Mouse (Mus musculus) gastrocnemius, adult 8-10 months (tissue): ENCODE results near the gene Defa28. TPM values are rescaled to one million over a fixed set of nuclear protein-coding genes. Genes with fewer than 3 reads are reported as not detected.
"Not testable (repeated sequence)": the region's sequence is repeated elsewhere in the genome, so short reads cannot be mapped to it uniquely, and the experiment has no call there.

Experiments
- DNase-seq, 2 experiments: peaks; one replicate each; pipeline ENCODE4 v3.0.0; 2022; ENCODE audit warnings: low spot score in 2 of 2
- total RNA-seq, 4 experiments: library from RNA; stranded (reverse); gene quantifications; 2 replicates each; pipeline ENCODE4 v1.2.4; 2022

Defa28 gene
- total RNA-seq: not detected

DNA sequence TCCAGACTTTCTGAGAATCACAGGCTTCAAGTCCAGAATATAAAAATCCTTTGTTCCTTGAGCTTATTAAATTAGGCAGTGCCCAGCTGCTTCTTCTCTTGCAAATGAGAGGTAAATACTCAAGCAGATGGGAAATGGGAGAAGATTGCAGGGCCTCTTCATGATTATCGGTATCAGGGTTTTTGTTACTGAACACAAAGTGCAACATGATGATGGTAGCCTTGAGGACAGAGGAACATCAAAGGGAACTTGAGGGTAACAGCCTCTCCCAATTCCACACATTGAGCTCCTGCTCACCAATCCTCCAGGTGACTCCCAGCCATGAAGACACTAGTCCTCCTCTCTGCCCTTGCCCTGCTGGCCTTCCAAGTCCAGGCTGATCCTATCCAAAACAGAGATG, at the start of gene Defa28:
Defa28 (plus strand) TSS at position 301 of the 400 bp plus-strand sequence.
- not testable (repeated sequence) for DNase-seq

DNA sequence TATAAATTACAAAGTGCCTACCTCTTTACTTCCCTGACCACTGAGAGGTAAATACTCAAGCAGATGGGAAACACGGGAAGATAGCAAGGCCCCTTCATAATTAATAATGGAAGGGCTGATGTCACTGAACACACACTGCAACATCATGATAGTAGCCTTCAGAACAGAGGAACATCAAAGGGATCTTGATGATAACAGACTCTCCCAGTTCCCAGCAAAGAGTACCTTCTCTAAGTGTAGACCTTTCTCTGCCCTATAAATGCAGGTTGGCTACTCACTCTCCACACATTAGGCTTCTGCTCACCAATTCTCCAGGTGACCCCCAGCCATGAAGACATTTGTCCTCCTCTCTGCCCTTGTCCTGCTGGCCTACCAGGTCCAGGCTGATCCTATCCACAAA, 17.7 kb upstream of the Defa28 start, which contains the start of gene Defa37:
Defa37 (plus strand) TSS at position 301 of the 400 bp plus-strand sequence.
- not testable (repeated sequence) for DNase-seq

DNA sequence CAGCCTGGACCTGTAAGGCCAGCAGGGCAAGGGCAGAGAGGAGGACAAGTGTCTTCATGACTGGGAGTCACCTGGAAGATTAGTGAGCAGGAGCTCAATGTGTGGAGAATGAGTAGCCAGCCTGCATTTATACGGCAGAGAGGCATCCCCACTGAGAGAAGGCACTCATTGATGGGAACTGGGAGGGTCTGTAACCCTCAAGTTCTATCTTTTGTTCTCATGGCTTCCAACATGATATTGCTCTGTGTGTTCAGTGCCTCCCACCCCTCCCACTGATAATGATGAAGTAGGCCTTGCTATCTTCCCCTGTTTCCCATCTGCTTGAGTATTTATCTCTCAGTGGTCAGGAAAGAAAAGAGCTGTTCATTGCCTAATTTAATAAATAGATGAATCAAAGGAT, 11.6 kb downstream of the Defa28 start, which contains the start of gene Gm7861:
Gm7861 (minus strand) TSS at position 101 of the 400 bp plus-strand sequence.
- DNase-seq: not testable (repeated sequence)

DNA sequence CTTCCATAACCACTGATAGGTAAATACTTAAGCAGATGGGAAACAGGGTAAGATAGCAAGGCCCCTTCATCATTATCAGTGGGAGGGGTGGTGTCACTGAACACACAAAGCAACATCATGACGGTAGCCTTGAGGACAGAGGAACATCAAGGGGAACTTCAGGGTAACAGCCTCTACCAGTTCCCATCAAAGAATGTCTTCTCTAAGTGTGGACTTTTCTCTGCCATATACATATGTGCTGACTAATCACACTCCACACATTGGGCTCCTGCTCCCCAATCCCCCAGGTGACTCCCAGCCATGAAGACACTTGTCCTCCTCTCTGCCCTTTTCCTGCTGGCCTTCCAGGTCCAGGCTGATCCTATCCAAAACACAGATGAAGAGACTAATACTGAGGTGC, 35.1 kb downstream of the Defa28 start, which contains the start of gene Defa26:
Defa26 (plus strand) TSS at position 301 of the 400 bp plus-strand sequence.
- not testable (repeated sequence) for DNase-seq

Other genes with a start within 250 kb of the Defa28 start
- not detected for gene Defa2, start 204.5 kb upstream of the Defa28 start, total RNA-seq
- gene Defa33, start 191.2 kb upstream of the Defa28 start, total RNA-seq: not detected
- not detected for gene Defa36, start 155.6 kb upstream of the Defa28 start, total RNA-seq
- not detected for gene Gm7849, start 126.4 kb upstream of the Defa28 start, total RNA-seq
- gene Defa20, start 73.7 kb upstream of the Defa28 start, total RNA-seq: not detected
- not detected for gene Defa32, start 54.0 kb upstream of the Defa28 start, total RNA-seq
- not detected for gene Defa37, start 17.6 kb upstream of the Defa28 start, total RNA-seq
- not detected for gene Gm7861, start 11.5 kb downstream of the Defa28 start, total RNA-seq
- not detected for gene Defa26, start 35.2 kb downstream of the Defa28 start, total RNA-seq
- not detected for gene Defa17, start 72.8 kb downstream of the Defa28 start, total RNA-seq
- gene Defa34, start 82.8 kb downstream of the Defa28 start, total RNA-seq: not detected
- gene AY761184, start 120.6 kb downstream of the Defa28 start, total RNA-seq: not detected
- gene Defa24, start 151.5 kb downstream of the Defa28 start, total RNA-seq: not detected
- not detected for gene Defb50, start 240.5 kb downstream of the Defa28 start, total RNA-seq